17 mouse cellular contexts compared by ENCODE assay signal in the genomic region with DNA sequence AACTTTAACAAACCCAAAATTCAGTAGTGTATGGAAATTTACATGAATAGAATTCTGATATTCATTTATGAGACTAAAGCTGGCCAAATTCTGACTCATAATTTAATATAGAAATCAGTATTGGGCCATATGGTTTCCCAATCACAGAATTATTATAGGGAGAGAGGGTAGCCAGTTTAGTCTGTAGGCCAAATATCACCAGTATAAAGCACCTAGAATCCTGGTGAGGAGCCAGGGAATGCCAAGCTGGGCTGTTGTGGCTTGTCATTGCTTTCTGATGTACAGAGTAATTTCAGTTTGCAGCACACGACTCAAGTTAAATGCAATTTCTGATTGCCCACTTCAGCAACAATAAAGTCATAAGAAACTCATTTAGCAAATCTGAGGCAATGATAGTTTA.
"Had no signal": no experiment of that assay in that cellular context is flagged by ENCODE, and none has a peak within 500 bp of the region (broad histone marks: within the 10 kb centered on the region; RNA-seq: fewer than 3 reads in every experiment).

No protein-coding gene starts in this region.

- ATAC-seq: hindbrain, postnatal 0 days; intestine, embryonic 16.5 days; liver, embryonic 12.5 days had no signal

- DNase-seq: gastrocnemius, postnatal 14 days; gastrocnemius, postnatal 36 days; heart, adult 11 months; heart, adult 2 months; heart, postnatal 14 days; heart, postnatal 36 days; kidney, adult 11 months; kidney, adult 2 months; kidney, adult 9 months; kidney, postnatal 14 days; kidney, postnatal 36 days; layer of hippocampus, adult 9-11 months; layer of hippocampus, postnatal 36 days; left cerebral cortex, postnatal 4 days had no signal
